Mouse (Mus musculus) cerebellum, adult 2 months (tissue): ENCODE results near the gene Spata31d1a. TPM values are rescaled to one million over a fixed set of nuclear protein-coding genes. Genes with fewer than 3 reads are reported as not detected.

Experiments used
- DNase-seq, 2 experiments: peaks; one replicate each; pipeline ENCODE4 v3.0.0; 2021
- H3K27ac ChIP-seq: fragments of 200-500 bp; 2 replicates; pipeline ENCODE4 v1.5.1; 2012; ENCODE audit warnings: low read length, control low read depth, inconsistent platforms; ENCODE audit not compliant: insufficient read depth
- H3K27me3 ChIP-seq: fragments of 200-500 bp; 2 replicates; pipeline ENCODE4 v1.6.1; 2012; ENCODE audit warnings: inconsistent platforms, mild to moderate bottlenecking, low read length, moderate library complexity; ENCODE audit not compliant: control insufficient read depth, insufficient read depth
- H3K4me1 ChIP-seq: fragments of 200-500 bp; 2 replicates; pipeline ENCODE4 v1.6.1; 2011; ENCODE audit warnings: low read length; ENCODE audit not compliant: control insufficient read depth, insufficient read depth
- H3K4me3 ChIP-seq: fragments of 200-500 bp; replicated peaks from 2 replicates; pipeline ENCODE3; 2011; ENCODE audit warnings: mild to moderate bottlenecking, low read depth, low read length, control low read depth; ENCODE audit not compliant: insufficient read depth
- CTCF ChIP-seq: fragments of 200-500 bp; IDR thresholded peaks from 2 replicates; pipeline ENCODE4 v1.5.1; 2011; ENCODE audit warnings: low read depth, mild to moderate bottlenecking, control low read depth, low read length, moderate library complexity, borderline replicate concordance; ENCODE audit not compliant: insufficient read depth
- POLR2A ChIP-seq: fragments of 200-500 bp; IDR thresholded peaks from 2 replicates; pipeline ENCODE4 v1.6.1; 2011; ENCODE audit warnings: low read length, control low read depth, borderline replicate concordance; ENCODE audit not compliant: insufficient read depth
- WGBS: fragments of 180-500 bp; shearing (Covaris S2); methylation state at CpG from one replicate; pipeline ENCODE4 v1.1.7; 2018; 5-methylcytosine and 5-hydroxymethylcytosine counted together
- polyA plus RNA-seq: library from polyadenylated mRNA; depleted of rRNA; stranded (reverse); fragments of >200 nt; gene quantifications from 2 replicates; pipeline ENCODE4 v1.2.3, GENCODE M21; 2012

The Spata31d1a gene
- polyA plus RNA-seq, 1 experiment, result 0.25 TPM

- WGBS, result 1% methylated on average over 60 of the region's 61 CpGs
- Histone ChIP-seq H3K4me3 (peak within 1 kb of the TSS; percentile 72), H3K27me3 (no peaks in the 10 kb centered on the region), H3K4me1 (peaks cover 11% of the 10 kb centered on the region; the same call in 1 of the 2 replicates), H3K27ac (peak within 1 kb of the TSS; percentile 71)
- no peak for TF ChIP-seq CTCF
- peak; percentile 55; the same call in 1 of the 2 replicates for TF ChIP-seq POLR2A
- DNase-seq, result peak; percentile 73
Measured at GRCm38 (mm10) chr13:59675151-59676011, 34.7 kb downstream of the Spata31d1a start, which contains the start of gene Golm1. TSS of gene Golm1 (minus strand) at chr13:59675811.

- DNase-seq, result peak; percentile 56 to 63
- H3K27ac ChIP-seq, result peak overlapping the region; percentile 71; the same call in 1 of the 2 replicates
- TF ChIP-seq POLR2A, result no peak
- TF ChIP-seq CTCF, result no peak
- WGBS, result 3% methylated on average over 13 of the region's 13 CpGs
- H3K27me3 ChIP-seq, result no peaks in the 10 kb centered on the region
- peaks cover 11% of the 10 kb centered on the region; the same call in 1 of the 2 replicates for H3K4me1 ChIP-seq
- peak overlapping the region; percentile 72 for H3K4me3 ChIP-seq
Measured at GRCm38 (mm10) chr13:59674761-59675150, 35.4 kb downstream of the Spata31d1a start.

DNA sequence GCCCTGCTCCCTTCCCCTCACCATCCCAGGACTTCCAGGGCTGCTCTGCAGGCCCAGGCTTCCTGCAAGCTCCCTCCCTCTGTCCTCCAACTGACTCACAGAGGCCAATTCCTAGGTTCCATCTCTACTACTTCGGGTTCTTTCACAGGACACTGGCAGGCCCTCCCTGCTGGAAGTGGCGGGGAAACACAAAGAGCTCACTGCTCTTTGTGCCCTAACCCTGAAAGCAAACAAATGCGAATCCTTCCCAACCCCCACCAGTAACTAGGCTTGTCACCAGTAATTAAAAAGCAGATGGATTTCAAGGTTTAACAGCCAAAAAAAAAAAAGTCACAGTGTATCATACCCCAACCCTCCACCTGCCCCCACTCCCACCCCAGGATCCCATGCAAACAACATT is 35.9 kb downstream of the Spata31d1a start:
- WGBS, result 9% methylated on average over 3 of the region's 3 CpGs
- DNase-seq, result peak in 1 of 2 experiments; percentile 37
- TF ChIP-seq POLR2A (no peak), CTCF (no peak)
- Histone ChIP-seq H3K27ac (peak overlapping the region; percentile 83), H3K27me3 (no peaks in the 10 kb centered on the region), H3K4me3 (peak overlapping the region; percentile 72), H3K4me1 (peaks cover 11% of the 10 kb centered on the region; the same call in 1 of the 2 replicates)

- WGBS, result 50% methylated on average over 7 of the region's 7 CpGs
- Histone ChIP-seq H3K4me1 (peaks cover 11% of the 10 kb centered on the region; the same call in 1 of the 2 replicates), H3K27ac (peak overlapping the region; percentile 59; the same call in 1 of the 2 replicates), H3K4me3 (peak overlapping the region; percentile 19), H3K27me3 (no peaks in the 10 kb centered on the region)
- TF ChIP-seq POLR2A, result no peak
- TF ChIP-seq CTCF, result no peak
- DNase-seq, result no peak
Measured at GRCm38 (mm10) chr13:59673597-59673996, 36.5 kb downstream of the Spata31d1a start.

GRCm38 (mm10) chr13:59672248-59672647 is 37.9 kb downstream of the Spata31d1a start:
- DNase-seq, result no peak
- no peak overlapping the region for H3K27ac ChIP-seq
- H3K4me3 ChIP-seq, result no peak overlapping the region
- H3K27me3 ChIP-seq, result no peaks in the 10 kb centered on the region
- peaks cover 15% of the 10 kb centered on the region; the same call in 1 of the 2 replicates for H3K4me1 ChIP-seq
- TF ChIP-seq CTCF, result no peak
- no peak for TF ChIP-seq POLR2A
- 69% methylated on average over 6 of the region's 6 CpGs for WGBS

GRCm38 (mm10) chr13:59671521-59671920 is 38.6 kb downstream of the Spata31d1a start:
- Histone ChIP-seq H3K27me3 (no peaks in the 10 kb centered on the region), H3K27ac (no peak overlapping the region), H3K4me1 (peaks cover 19% of the 10 kb centered on the region), H3K4me3 (no peak overlapping the region)
- no peak for DNase-seq
- 78% methylated on average over 2 of the region's 2 CpGs for WGBS
- TF ChIP-seq POLR2A, result no peak
- no peak for TF ChIP-seq CTCF

DNA sequence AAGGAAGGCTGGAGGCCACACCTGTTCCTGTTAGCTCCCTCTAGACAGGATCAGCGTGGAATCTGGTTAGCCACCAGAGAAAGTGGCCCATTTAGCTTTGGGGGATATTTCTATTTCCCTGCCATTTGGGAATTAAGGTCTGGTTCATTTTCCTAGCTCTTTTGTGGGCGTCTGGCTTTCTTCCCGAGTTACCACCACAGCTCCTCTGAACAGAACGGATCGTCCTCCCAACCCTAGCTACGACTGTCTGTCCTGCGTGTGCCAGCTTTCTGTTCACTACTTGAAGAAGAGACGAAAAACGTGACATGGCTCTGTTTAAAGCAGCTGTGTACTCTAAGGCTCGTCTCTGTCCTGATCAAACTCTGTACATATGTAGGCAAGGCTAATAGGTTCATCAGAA is 40.2 kb downstream of the Spata31d1a start:
- Histone ChIP-seq H3K4me1 (peaks cover 28% of the 10 kb centered on the region), H3K4me3 (no peak overlapping the region), H3K27ac (no peak overlapping the region), H3K27me3 (no peaks in the 10 kb centered on the region)
- TF ChIP-seq POLR2A, result no peak
- no peak for TF ChIP-seq CTCF
- no peak for DNase-seq
- WGBS, result 33% methylated on average over 10 of the region's 10 CpGs
